Mouse (Mus musculus) liver, embryonic 11.5 days (tissue): ENCODE data around the gene Uncx. TPM values are rescaled to one million over a fixed set of nuclear protein-coding genes. Genes with fewer than 3 reads are reported as not detected.
"Not testable (repeated sequence)": the region's sequence is repeated elsewhere in the genome, so short reads cannot be mapped to it uniquely, and the experiment has no call there.

Source experiments
- ATAC-seq: fragments of 200-750 bp; cut with Nextera tagmentation; replicated peaks from 2 replicates; pipeline ENCODE4 v1.8.0; 2017; ENCODE audit warnings: moderate number of reproducible peaks, mild to moderate bottlenecking, moderate TSS enrichment, moderate library complexity; ENCODE audit not compliant: low FRiP score
- DNase-seq: peaks from one replicate; pipeline ENCODE4 v3.0.0-alpha.2; 2017; ENCODE audit warnings: low spot score
- H3K27ac ChIP-seq: fragments of 300-500 bp; sonication (generic); 2 replicates; pipeline ENCODE4 v1.5.1; 2014; ENCODE audit warnings: mild to moderate bottlenecking, low read depth, low read length, control low read depth
- H3K27me3 ChIP-seq: fragments of 300-500 bp; sonication (generic); replicated peaks from 2 replicates; pipeline ENCODE4 v1.6.1; 2014; ENCODE audit warnings: low read length, mixed read lengths; ENCODE audit not compliant: control insufficient read depth, insufficient read depth
- H3K36me3 ChIP-seq: fragments of 300-500 bp; sonication (generic); 2 replicates; pipeline ENCODE4 v1.6.1; 2014; ENCODE audit warnings: mild to moderate bottlenecking, low read length, moderate library complexity, mixed read lengths; ENCODE audit not compliant: control insufficient read depth, insufficient read depth
- H3K4me1 ChIP-seq: fragments of 300-500 bp; sonication (generic); replicated peaks from 2 replicates; pipeline ENCODE4 v1.6.1; 2014; ENCODE audit warnings: low read length, mixed read lengths; ENCODE audit not compliant: control insufficient read depth, insufficient read depth
- H3K4me2 ChIP-seq: fragments of 300-500 bp; sonication (generic); 2 replicates; pipeline ENCODE4 v1.6.1; 2014; ENCODE audit warnings: mild to moderate bottlenecking, control low read depth, moderate library complexity
- H3K4me3 ChIP-seq: fragments of 300-500 bp; sonication (generic); 2 replicates; pipeline ENCODE4 v1.5.1; 2014; ENCODE audit warnings: low read depth, low read length, control low read depth
- H3K9ac ChIP-seq: fragments of 300-500 bp; sonication (generic); 2 replicates; pipeline ENCODE4 v1.6.1; 2014; ENCODE audit warnings: low read depth, low read length, control low read depth
- H3K9me3 ChIP-seq: fragments of 300-500 bp; sonication (generic); 2 replicates; pipeline ENCODE4 v1.6.1; 2016; ENCODE audit warnings: low read length, inconsistent platforms, mixed read lengths; ENCODE audit not compliant: control insufficient read depth
- WGBS: fragments of 180-500 bp; shearing (Covaris S2); extraction: QIAGEN DNeasy Blood & Tissue Kit; methylation state at CpG from one replicate; pipeline ENCODE4 v1.1.7; 2014; 5-methylcytosine and 5-hydroxymethylcytosine counted together
- polyA plus RNA-seq: library from polyadenylated mRNA; unstranded; fragments of >200 nt; fragmentation: Nextera tagmentation; extraction: Ambion mirVana; gene quantifications from 2 replicates; pipeline ENCODE4 v1.2.1, GENCODE M21; 2014

Gene Uncx
- polyA plus RNA-seq, 1 experiment from 2014 or later: not detected

- 6% methylated on average over 39 of the region's 39 CpGs for WGBS
- no peak overlapping the region for H3K9ac ChIP-seq
- H3K27ac ChIP-seq: no peak overlapping the region
- no peak overlapping the region for H3K4me3 ChIP-seq
- no peak overlapping the region for H3K4me2 ChIP-seq
- no peaks in the 10 kb centered on the region for H3K4me1 ChIP-seq
- DNase-seq: no peak
- ATAC-seq: no peak
- H3K27me3 ChIP-seq: peaks cover 71% of the 10 kb centered on the region
- H3K36me3 ChIP-seq: no peaks in the 10 kb centered on the region
- H3K9me3 ChIP-seq: no peaks in the 10 kb centered on the region
Measured at GRCm38 (mm10) chr5:139584971-139585747, 41.9 kb downstream of the Uncx start.

DNA sequence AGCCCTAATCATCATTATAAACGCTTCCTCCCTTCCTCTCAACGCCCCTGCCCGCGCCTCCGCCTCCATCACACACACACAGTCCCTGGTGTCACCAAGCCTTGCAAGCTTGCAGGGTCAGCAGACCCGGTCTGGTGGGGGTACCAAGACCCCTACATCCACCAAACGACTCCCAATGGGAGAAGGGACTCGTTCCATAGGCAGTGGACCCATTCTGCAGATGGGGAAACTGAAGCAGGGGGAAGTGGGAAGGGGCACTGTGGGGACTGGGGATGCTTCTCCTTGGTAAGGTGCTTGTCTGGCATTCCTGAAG lies 42.4 kb downstream of the Uncx start:
- Histone ChIP-seq H3K9me3 (no peaks in the 10 kb centered on the region), H3K4me1 (no peaks in the 10 kb centered on the region), H3K4me3 (no peak overlapping the region), H3K27ac (no peak overlapping the region), H3K27me3 (peaks cover 65% of the 10 kb centered on the region), H3K4me2 (no peak overlapping the region), H3K36me3 (no peaks in the 10 kb centered on the region), H3K9ac (no peak overlapping the region)
- ATAC-seq: no peak
- WGBS: 11% methylated on average over 8 of the region's 8 CpGs
- no peak for DNase-seq

DNA sequence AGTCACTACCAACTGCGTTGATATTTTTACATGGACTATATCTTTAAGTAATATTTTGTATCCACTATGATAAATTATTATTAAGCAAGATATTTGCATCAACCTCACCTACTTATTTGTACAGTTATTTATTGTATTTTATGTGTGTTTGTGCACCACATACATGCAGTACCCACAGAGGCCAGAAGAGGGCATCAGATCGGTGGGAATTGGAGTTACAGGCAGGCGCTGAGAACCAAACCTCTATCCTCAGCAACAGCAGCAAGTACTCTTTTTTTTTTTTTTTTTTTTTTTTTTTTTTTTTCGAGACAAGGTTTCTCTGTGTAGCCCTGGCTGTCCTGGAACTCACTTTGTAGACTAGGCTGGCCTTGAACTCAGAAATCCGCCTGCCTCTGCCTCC lies 44.2 kb downstream of the Uncx start:
- not testable (repeated sequence) for H3K4me2 ChIP-seq, H3K9me3 ChIP-seq, H3K27ac ChIP-seq, H3K36me3 ChIP-seq, DNase-seq, ATAC-seq, H3K9ac ChIP-seq, H3K4me1 ChIP-seq, H3K4me3 ChIP-seq
- 79% methylated on average over 4 of the region's 5 CpGs for WGBS
- H3K27me3 ChIP-seq: peaks cover 48% of the 10 kb centered on the region

DNA sequence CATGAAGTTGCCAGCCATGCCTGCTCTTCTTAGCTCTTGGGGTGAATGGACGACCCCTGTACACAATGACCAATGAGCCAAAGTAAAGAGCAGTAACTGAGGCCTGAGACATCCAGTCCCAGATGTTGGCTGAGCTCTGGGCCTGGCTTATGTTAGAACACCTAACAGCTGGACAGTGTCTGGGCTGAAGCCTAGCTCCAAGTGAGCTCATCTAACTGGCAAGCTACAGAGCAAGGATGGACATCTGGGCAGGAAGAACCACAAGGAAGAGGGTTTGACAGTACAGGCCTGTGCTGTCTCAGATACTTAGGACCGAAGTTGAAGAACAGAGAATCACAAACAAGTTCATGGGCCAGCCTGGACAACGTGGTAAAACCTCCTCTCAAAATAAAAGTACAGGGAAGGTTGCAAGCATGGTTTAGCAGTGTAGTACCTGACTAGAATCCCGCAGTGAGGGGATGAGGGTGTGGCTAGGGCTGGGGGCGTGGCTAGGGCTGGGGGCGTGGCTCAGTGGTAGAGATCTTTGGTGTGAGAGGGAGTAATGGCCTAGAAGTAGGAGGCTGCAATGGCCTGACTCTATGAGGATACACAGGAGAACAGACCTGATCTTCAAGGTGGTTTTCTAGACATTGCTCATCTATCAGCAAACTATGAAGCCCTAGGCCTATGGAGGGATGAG lies 47.5 kb downstream of the Uncx start:
- H3K9me3 ChIP-seq, H3K4me1 ChIP-seq, H3K9ac ChIP-seq, H3K4me3 ChIP-seq, ATAC-seq, H3K27ac ChIP-seq, H3K4me2 ChIP-seq, DNase-seq, H3K36me3 ChIP-seq: not testable (repeated sequence)
- 35% methylated on average over 6 of the region's 6 CpGs for WGBS
- H3K27me3 ChIP-seq: peaks cover 35% of the 10 kb centered on the region

DNA sequence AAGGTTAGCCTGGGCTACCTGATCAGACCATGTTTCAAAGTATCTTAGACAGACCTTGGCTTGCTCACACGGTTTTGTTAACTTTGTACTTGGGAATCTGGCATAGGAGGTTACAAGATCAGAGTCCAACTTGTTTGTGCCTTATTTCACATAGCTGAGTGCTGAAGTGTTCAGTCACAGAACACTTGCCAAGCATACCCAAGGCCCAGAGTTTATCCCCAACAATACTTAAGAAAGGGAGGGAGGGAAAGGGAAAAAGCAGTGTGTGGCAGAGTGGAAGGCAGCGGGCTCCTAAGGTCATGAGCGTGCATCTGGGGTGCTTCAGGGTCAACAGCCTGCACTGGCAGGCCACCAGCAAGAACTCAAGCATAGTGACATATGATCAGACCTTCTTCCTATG lies 48.7 kb downstream of the Uncx start:
- H3K27ac ChIP-seq: no peak overlapping the region
- 72% methylated on average over 3 of the region's 3 CpGs for WGBS
- no peak for DNase-seq
- no peaks in the 10 kb centered on the region for H3K4me1 ChIP-seq
- peaks cover 27% of the 10 kb centered on the region for H3K27me3 ChIP-seq
- no peak overlapping the region for H3K9ac ChIP-seq
- H3K4me2 ChIP-seq: no peak overlapping the region
- H3K36me3 ChIP-seq: no peaks in the 10 kb centered on the region
- no peak overlapping the region for H3K4me3 ChIP-seq
- no peak for ATAC-seq
- no peaks in the 10 kb centered on the region for H3K9me3 ChIP-seq

- no peaks in the 10 kb centered on the region for H3K9me3 ChIP-seq
- DNase-seq: no peak
- no peaks in the 10 kb centered on the region for H3K4me1 ChIP-seq
- WGBS: 70% methylated on average over 3 of the region's 3 CpGs
- ATAC-seq: no peak
- H3K27me3 ChIP-seq: peaks cover 33% of the 10 kb centered on the region
- H3K36me3 ChIP-seq: no peaks in the 10 kb centered on the region
- H3K4me3 ChIP-seq: no peak overlapping the region
- no peak overlapping the region for H3K27ac ChIP-seq
- no peak overlapping the region for H3K4me2 ChIP-seq
- H3K9ac ChIP-seq: no peak overlapping the region
Measured at GRCm38 (mm10) chr5:139592850-139593249, 49.6 kb downstream of the Uncx start.

DNA sequence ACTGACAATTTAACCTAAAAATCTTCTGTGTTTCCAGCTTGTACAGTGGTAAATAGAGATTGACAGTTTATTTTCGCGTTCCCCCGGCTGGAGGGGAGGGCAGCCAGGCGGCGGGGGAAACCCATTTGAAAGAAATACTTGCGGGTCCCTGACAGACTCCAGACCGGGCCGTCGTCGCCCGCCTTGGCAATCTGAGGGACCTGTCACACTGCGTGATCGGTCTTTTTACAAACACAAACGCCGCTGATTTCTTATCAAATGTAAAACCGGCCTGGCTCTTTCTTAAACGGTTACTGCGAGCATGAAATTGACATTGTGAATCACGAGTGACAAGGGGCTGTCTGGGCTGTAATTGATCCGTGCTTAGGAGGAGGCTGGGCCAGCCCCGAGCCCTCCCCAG lies 50.5 kb downstream of the Uncx start:
- Histone ChIP-seq H3K4me2 (no peak overlapping the region), H3K4me1 (no peaks in the 10 kb centered on the region), H3K9ac (no peak overlapping the region), H3K4me3 (no peak overlapping the region), H3K27me3 (peaks cover 42% of the 10 kb centered on the region), H3K36me3 (no peaks in the 10 kb centered on the region), H3K9me3 (no peaks in the 10 kb centered on the region), H3K27ac (no peak overlapping the region)
- no peak for DNase-seq
- WGBS: 13% methylated on average over 21 of the region's 21 CpGs
- no peak for ATAC-seq

DNA sequence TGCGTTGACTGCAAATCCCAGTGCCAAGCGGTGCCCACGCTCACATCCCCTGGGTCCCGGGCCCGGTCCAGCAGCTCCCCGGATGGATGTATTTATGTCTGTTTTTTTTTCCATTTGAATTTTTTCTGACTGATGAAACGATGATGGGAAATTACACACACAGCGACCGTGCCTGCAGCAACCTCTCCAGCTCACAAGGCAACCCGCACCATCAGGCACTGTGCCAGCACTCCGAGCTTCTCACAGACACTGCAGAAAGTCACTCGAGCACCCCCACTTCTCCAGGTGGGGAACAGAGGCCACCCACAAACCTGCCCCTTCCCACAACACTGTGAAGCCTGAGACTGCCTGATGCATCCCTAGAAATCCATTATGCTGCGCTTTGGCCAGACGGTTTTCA lies 51.7 kb downstream of the Uncx start:
- WGBS: 86% methylated on average over 14 of the region's 14 CpGs
- H3K27me3 ChIP-seq: peaks cover 55% of the 10 kb centered on the region
- no peaks in the 10 kb centered on the region for H3K9me3 ChIP-seq
- H3K36me3 ChIP-seq: no peaks in the 10 kb centered on the region
- H3K27ac ChIP-seq: no peak overlapping the region
- no peak overlapping the region for H3K4me3 ChIP-seq
- ATAC-seq: no peak
- DNase-seq: no peak
- H3K4me1 ChIP-seq: no peaks in the 10 kb centered on the region; the same call in none of the 2 replicates
- H3K9ac ChIP-seq: no peak overlapping the region
- H3K4me2 ChIP-seq: no peak overlapping the region
